Mouse (Mus musculus): Measurements from ENCODE around the gene Lin37.

The Lin37 gene

GRCm38 (mm10) chr7:30587842-30588667 lies 28.4 kb upstream of the Lin37 start:
- DNase-seq (ENCODE audit: low read depth in 2 of 2, low spot score in 2 of 2) = peak; percentile 40 to 45

GRCm38 (mm10) chr7:30586455-30587020 lies 26.9 kb upstream of the Lin37 start:
- DNase-seq (ENCODE audit: low read depth in 2 of 2, low spot score in 2 of 2) = no peak

- DNase-seq (ENCODE audit: low read depth in 2 of 2, low spot score in 2 of 2) = no peak
These were observed 25.5 kb upstream of the Lin37 start for GRCm38 (mm10) chr7:30585170-30585569.

- DNase-seq (ENCODE audit: low read depth in 2 of 2, low spot score in 2 of 2) = no peak
These were observed 24.7 kb upstream of the Lin37 start for GRCm38 (mm10) chr7:30584339-30584738.

- DNase-seq (ENCODE audit: low read depth in 2 of 2, low spot score in 2 of 2) = no peak
These were observed 21.9 kb upstream of the Lin37 start for GRCm38 (mm10) chr7:30581547-30581946.

DNA sequence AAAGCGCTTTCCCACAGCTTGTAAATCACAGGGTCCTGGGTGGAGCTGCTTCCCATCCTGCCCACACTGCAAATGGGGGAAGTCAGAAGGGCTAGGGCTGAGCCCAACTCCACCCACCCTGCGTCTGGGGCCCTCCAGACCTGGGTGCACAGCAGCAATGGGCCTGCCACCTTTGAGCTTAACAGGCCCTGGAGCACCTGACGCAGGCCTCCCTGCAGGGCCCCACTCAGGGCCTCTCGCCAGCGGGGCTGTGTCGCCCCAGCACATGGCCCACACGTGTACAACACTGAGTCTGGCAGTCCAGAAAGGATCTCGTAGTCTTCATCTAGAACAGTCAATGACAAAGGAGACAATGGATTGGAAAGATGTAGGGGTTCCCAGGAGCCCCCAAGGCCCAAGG lies 20.3 kb upstream of the Lin37 start:
- DNase-seq (ENCODE audit: low read depth in 2 of 2, low spot score in 2 of 2) = no peak

DNA sequence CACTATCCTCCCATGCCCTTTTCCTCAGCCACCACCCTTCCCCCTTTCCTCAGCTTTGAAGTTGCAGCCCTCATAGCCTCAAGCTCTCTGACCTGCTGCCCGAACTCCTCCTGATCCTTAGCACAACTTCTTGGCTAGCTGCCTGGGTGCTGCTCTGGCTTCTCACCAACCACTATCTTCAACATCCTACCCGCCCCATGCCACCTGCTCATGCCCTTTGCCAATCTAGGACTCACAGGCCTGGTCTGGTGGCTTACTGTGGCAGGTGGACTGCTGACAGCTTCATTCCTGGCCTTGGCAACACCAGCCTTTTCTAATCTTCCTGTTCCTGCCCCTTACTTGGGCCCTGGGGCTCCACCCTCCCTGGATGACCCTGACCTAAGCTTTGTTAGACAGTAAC lies 13.3 kb upstream of the Lin37 start:
- DNase-seq (ENCODE audit: low read depth in 2 of 2, low spot score in 2 of 2) = no peak

GRCm38 (mm10) chr7:30572389-30572788 lies 12.8 kb upstream of the Lin37 start:
- no peak for DNase-seq (ENCODE audit: low read depth in 2 of 2, low spot score in 2 of 2)

- DNase-seq (ENCODE audit: low read depth in 2 of 2, low spot score in 2 of 2) = no peak
These were observed 7.9 kb upstream of the Lin37 start for GRCm38 (mm10) chr7:30567555-30567954.

DNA sequence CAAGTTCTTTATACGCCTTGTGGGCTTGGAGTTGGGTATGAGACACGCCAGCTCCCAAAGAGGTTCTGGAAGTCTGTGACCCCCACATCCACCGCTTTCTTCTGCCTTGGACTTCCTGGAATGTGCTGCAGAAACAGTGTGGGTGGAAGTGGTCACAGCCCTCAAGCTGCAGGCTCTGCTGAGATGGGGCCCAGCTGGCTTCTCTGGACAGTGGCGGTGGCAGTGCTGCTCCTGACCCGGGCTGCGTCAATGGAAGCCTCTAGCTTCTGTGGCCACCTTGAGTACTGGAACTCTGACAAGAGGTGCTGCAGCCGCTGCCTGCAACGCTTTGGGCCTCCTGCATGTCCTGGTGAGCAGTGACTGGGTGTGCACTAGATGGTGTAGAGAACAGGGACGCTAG lies 6.4 kb upstream of the Lin37 start:
- no peak for DNase-seq (ENCODE audit: low read depth in 2 of 2, low spot score in 2 of 2)

GRCm38 (mm10) chr7:30564970-30565571 lies 5.4 kb upstream of the Lin37 start, which contains the start of gene Igflr1:
TSS of gene Igflr1 (plus strand) at chr7:30565427.
- DNase-seq (ENCODE audit: low read depth in 2 of 2, low spot score in 2 of 2) = no peak

GRCm38 (mm10) chr7:30563906-30564280 lies 4.3 kb upstream of the Lin37 start:
- DNase-seq (ENCODE audit: low read depth in 2 of 2, low spot score in 2 of 2) = peak; percentile 58 to 72

DNA sequence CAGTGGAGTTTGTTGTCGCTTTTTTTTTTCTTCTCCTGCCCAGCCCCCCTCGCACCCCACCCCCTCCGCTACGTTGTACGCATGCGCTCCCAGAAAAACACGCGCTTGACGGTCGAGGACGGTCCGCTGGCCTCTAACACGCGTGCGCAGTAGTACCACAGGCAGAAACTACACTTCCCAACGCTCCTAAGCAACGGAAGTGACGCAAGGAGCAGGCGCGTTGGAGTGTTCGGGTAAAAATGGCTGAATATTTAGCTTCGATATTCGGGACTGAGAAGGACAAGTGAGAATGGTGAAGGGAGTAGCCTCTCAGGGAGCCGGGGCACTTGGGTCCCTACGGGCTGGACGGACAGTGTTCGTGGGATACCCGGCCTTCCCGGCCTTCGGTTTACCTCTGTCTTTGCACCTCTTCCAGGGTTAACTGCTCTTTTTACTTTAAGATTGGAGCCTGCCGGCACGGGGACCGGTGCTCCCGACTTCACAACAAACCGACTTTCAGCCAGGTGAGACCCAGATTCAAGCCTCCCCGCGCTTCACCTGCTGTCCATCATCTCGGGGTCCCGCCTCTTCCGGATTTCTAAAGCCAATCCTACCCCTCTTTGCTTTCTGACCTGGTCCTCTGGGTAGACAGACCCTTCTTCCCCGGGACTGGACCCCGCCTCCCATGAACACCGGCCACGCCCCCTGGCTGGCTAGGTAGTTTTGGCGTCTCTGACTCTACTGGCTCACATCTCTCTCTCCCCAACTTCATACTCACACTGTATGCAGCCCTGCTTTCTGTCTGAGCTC lies 3.7 kb upstream of the Lin37 start, which contains the start of the genes U2af1l4, Gm49396 and Psenen:
Gene U2af1l4 (plus strand): TSS at position 185 of the 789 bp plus-strand sequence.
Gene Gm49396 (plus strand): TSS at position 228 of the 789 bp plus-strand sequence.
Gene Psenen (minus strand): TSS at position 511 of the 789 bp plus-strand sequence.
- peak; percentile 89 to 91 for DNase-seq (ENCODE audit: low read depth in 2 of 2, low spot score in 2 of 2)

- DNase-seq (ENCODE audit: low read depth in 2 of 2, low spot score in 2 of 2) = no peak
These were observed 3.0 kb upstream of the Lin37 start for GRCm38 (mm10) chr7:30562526-30563116.

DNA sequence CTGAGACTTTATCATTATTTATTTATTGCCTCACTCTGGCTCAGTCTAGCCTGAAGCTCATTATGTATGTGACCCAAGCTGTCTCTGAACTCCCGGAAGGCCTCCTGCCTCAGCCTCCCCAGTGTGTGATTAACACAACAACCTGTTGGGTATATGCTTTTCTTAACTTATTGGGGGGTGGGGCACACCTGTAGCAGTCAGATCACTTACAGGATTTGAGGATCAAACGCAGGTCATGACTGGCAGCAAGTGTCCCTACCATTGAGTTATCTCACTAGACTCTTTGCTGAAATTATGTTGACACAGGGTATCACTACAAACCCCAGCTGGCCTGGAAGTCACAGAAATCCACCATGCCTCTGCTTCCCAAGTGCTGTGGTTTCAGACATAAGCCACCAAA lies 658 bp upstream of the Lin37 start:
- DNase-seq (ENCODE audit: low read depth in 2 of 2, low spot score in 2 of 2) = no peak

DNA sequence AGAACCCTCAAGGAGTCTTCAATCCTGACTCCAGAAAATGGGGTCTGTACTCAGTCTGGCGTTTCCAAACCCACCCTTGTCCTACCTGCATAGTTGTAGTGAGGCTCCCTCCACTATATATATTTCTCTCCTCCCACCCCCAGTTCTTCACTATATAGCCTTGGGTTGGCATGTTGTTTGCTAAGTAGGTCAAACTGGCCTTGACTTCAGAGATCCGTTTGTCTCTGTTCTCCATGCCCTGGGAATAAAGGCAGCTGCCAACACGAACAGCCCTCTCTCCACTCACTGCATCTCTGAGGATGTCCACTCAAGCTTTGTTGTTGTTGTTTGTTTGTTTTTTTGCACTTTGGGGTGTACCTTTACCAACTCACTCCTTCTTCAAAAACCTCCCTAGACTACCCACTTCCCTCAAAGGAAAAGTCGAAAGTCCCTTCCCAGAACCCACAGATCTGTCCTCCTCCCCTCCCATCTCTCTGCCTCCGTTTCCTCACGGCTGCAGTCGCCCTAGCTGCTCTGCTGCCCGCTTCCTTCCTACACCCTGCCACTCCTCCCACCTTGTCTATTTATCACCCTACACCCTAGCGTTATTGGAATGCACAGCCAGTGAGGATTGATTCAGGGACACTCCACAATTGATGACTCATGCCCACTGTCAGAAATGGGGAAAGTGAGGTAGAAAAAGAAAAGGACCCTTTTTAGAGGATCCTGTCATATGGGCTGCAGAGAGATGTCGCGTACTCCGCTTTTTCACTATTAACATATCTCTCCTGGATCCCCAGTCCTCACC lies 789 bp downstream of the Lin37 start:
- DNase-seq (ENCODE audit: low read depth in 2 of 2, low spot score in 2 of 2) = no peak

- DNase-seq (ENCODE audit: low read depth in 2 of 2, low spot score in 2 of 2) = no peak
These were observed 1.6 kb downstream of the Lin37 start for GRCm38 (mm10) chr7:30557901-30558514.

DNA sequence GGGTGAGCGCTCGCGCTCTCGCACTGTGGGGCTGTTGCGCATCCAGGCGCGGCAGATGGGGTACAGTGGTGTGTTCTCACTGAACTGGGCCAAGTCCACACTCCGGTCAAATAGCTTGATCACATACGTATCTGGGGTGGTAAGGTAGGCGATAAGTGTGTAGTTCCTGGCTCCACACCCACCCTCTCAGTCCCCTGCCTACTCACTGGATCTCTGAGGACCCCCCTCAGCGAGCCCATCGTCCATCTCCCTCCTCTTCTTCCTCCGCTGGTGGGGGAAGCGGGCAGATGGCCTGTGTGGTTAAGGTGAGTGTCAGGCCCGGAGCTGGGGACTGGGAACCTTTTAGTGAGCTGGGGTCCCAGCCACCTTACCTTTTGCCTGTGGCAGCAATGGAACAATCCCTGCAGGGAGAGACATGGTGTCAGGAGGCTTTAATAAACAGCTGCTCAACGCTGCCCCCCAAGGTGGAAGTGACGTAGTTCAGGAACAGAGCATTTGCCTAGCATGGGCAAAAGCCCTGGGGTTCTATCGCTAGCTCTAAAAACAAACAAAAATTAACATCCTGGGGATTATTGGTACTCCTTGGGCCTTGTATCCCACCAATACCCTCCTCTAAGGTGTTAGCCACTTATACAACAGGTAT lies 2.6 kb downstream of the Lin37 start:
- DNase-seq (ENCODE audit: low read depth in 2 of 2, low spot score in 2 of 2) = peak in 1 of 2 experiments; percentile 46
